Mouse (Mus musculus): ENCODE results near the gene Fam241a.

The Fam241a gene

DNA sequence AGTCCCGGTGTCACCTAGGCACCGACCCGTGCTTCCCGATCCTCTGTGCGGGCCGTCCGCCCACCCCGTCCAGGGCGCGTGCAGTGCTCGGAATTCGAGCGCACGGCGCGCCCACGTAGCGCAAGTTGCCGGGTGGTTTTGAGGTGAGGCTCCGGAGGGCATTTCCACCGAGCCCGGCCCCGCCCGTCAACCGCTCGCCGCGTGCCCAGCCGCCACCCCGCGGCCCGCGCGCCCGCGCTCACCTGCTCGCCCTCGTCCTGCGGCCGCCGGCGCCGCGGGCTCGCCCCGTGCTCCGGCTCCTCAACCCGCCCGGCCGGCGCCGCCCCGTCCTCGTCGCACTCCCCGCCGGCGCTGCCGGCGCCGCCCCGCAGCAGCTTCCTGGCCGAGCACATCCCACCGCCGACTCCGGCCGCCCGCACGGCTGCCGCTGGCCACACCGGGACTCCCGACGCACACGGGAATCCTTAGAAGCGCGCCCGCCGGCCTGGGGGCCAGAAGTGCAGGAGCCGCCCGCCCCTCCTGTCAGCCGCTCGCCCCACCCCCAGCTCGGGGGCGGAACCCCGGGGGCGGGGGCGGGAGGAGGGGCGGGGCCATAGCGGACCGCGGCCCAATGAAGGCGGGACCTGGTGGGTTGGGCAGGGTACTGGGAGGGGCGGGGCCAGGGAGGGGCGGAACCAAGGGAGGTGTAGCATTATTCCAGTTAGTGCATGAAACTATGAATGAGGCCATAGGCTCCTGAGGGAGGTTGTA is at the start of gene Fam241a:
Fam241a (minus strand) TSS at position 533 of the 750 bp plus-strand sequence.
- DNase-seq (ENCODE audit: low read depth), result peak; percentile 93

GRCm38 (mm10) chr3:127932453-127932852 is 36.3 kb upstream of the Fam241a start:
- DNase-seq (ENCODE audit: low read depth), result no peak

GRCm38 (mm10) chr3:127930326-127931012 is 34.3 kb upstream of the Fam241a start:
- DNase-seq (ENCODE audit: low read depth), result no peak

GRCm38 (mm10) chr3:127929921-127930320 is 33.8 kb upstream of the Fam241a start:
- DNase-seq (ENCODE audit: low read depth), result no peak

- DNase-seq (ENCODE audit: low read depth), result no peak
Observed at GRCm38 (mm10) chr3:127926635-127927183, 30.6 kb upstream of the Fam241a start.

GRCm38 (mm10) chr3:127924464-127924863 is 28.3 kb upstream of the Fam241a start:
- peak; percentile 33 for DNase-seq (ENCODE audit: low read depth)

- DNase-seq (ENCODE audit: low read depth), result peak; percentile 32
Observed at GRCm38 (mm10) chr3:127923183-127923582, 27.1 kb upstream of the Fam241a start.

GRCm38 (mm10) chr3:127922125-127922524 is 26.0 kb upstream of the Fam241a start:
- DNase-seq (ENCODE audit: low read depth), result no peak

DNA sequence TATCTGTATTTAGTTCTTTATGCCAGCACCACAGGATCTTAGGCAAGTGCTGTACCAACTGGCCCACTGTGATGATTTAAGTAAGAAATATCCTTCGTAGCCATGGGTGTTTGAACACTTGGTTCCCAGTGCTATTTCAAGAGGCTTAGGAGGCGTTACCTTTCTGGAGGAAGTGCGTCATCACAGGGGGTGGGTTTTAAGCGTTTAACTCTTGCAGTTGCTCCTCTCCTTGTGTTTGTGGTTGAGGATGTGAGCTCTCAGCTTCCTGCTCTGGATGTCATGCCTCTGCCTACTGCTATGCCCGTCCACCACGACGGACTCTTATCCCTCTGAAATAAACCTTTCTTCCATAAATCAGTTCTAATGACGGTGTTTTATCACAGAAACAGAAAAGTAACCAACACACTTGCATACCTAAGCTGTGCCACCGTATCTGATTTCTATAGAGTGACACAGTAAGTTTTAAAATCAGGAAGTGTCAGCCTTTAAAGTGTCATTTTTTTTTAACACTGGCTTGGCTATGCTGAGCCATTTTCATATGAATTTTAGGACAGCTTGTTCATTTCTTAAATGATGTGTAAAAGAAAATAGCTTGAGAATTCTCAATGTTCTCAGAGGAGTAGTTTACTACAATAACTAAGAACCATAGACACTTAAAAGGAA is 22.0 kb upstream of the Fam241a start:
- DNase-seq (ENCODE audit: low read depth), result peak; percentile 51

GRCm38 (mm10) chr3:127917549-127917948 is 21.4 kb upstream of the Fam241a start:
- DNase-seq (ENCODE audit: low read depth), result no peak

DNA sequence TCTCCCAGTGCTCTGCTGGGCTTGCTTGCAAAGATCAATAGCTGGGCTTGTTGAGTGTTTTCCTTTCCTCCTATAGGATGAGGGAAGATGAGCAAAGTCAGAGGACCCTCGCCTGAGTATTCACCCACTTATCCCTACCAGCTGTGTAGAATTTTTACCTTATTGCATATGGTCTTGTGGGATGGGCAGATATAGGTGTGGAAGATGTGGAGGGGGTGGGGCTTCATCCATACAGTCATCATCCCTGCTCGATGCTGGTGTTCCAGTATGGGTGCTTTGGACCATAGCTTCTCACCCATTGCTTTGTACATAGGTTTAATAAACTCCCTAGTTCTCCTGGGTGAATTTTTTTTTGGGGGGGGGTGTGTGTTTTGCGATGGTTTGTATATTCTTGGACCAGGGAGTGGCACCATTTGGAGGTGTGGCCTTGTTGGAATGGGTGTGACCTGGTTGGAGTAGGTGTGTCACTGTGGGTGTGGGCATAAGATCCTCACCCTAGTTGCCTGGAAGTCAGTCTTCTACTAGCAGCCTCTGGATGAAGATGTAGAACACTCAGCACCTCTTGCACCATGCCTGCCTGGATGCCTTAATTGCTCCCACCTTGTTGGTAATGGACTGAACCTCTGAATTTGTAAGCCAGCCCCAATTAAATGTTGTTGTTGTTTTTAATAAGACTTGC is 19.7 kb upstream of the Fam241a start:
- DNase-seq (ENCODE audit: low read depth), result no peak

GRCm38 (mm10) chr3:127913885-127914709 is 18.0 kb upstream of the Fam241a start:
- no peak for DNase-seq (ENCODE audit: low read depth)

DNA sequence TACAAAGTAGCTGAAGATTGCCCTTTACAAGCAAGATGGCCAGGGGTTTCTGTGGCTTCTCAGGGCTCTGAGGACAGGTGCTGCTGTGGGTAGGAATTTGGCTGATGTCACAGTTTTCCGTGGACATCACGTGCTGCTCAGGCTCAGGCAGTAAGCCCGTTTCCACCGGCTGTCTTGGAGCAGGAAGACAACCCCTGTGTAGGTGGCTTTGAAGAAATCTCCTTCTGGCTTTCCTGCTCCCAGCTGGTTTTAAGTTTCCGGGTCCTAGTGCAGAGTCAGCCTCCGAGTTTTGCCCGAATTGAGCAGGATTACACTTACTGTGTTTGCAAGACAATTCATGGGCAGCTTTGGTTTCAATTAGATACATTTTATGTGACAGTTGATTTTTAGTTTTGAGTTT is 13.8 kb upstream of the Fam241a start:
- no peak for DNase-seq (ENCODE audit: low read depth)

DNA sequence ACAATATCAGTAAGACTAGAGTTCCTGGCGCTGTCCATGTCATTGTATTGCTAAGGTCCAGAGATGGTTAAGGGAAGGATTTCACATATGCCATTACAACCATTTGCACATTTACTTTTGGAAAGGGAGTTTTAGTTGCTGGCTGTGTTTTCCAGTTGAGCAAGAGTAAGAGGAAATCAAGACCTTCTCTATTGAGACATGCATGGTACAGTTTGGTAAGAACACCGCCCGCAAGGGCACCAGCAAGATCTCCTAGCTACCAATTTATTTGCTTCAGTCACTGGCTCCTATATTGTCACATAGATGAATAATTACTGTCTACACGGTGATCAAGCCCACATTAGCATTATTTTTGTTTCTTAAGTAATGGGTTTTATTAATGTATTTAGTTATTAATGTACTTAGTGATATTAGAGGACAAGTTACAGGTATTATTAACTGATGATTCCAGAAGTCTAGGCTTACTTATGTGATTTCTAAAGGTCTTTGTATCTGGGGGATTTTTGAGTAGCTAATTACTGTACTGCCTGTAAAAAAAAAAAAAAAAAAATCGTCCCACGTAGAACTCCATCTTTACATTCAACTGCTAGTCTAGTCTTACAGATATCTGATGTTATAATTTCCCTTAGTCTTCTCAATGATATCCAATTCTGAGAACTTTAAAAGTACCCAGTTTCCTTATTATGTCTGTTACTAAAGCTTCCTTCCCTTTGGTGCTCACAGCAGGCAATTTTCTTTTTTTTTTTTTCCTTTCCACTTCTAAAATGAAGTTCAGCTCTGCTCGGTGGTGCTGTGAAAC is 944 bp downstream of the Fam241a start:
- peak; percentile 46 for DNase-seq (ENCODE audit: low read depth)

DNA sequence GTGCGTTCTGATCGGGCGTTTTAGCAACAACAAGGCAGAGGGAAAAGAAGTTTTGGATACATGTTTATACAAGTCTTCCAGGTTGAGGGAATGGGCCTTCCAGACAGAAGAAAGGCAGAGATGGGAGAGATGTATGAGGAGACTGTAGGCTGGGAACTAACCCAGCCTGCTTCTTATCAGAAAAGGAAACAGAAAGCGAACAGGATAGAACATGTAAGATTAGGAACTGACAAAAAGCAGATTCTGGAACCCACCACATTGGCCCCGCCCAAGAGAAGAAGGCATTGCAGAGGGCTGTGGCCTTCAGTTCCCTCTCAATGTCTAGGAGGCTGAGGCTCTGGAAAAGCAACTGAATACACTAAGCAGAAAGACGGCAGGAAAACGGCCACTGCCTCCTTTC is 2.2 kb downstream of the Fam241a start:
- DNase-seq (ENCODE audit: low read depth), result peak; percentile 62

DNA sequence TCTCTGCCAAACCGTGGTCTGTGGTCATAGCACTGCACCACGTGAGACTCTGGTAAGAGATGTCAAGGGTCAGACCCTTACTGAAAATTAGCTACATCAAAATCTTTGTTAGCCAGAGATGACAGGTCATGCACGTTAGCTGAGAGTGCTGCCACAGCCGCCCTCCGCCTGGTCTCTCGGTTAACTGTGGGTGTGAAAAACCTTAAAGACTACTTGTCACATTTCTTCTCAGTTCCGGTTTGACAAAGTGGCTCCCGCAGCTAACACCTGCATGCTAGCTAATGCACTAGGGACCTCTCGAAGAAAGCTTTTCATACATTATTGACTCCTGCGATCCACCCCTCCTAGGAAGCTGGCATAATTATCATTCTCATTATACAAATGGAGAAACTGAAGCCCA is 4.2 kb downstream of the Fam241a start:
- peak; percentile 64 for DNase-seq (ENCODE audit: low read depth)

GRCm38 (mm10) chr3:127890008-127890407 is 6.1 kb downstream of the Fam241a start:
- DNase-seq (ENCODE audit: low read depth), result no peak

- no peak for DNase-seq (ENCODE audit: low read depth)
Observed at GRCm38 (mm10) chr3:127889570-127889969, 6.6 kb downstream of the Fam241a start.

DNA sequence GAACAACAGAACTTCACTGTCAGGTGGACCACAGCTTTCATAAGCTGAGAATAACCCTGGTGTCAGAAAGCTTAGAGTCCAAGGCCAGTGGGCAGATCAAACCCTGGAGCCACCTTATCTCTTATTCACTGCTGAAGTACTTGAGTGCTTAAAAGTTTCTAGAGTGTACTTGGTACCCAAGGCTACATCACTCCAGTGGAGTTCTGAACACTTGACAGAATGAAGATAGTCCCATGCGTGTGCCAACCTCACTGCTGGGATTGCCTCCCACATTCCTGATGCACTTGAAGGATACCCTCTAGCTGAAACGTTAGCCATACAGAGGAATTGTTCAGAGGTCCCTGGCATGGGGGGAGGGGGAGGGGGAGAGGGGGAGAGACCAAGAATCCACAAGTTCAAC is 14.4 kb downstream of the Fam241a start:
- DNase-seq (ENCODE audit: low read depth), result no peak

DNA sequence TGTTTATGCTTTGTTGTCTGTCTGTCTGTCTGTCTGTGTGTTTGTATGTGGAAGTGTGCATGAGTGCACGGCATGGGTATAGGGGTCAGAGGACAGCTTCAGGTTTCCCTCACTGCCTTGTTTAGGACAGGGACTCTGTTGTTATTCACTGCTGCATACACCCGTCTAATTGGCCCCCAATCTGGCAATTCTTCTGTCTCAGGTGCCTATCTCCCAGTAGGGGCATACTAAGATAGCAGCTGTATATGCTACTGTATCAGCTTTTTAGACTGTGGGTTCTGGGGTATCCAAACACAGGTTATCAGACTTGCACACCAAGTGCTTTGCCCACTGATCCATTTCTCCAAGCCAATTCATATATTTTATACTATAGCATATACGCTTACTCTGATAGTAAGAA is 16.2 kb downstream of the Fam241a start:
- DNase-seq (ENCODE audit: low read depth), result no peak

All from induced T-regulatory cell, adult 2 months (primary cell).